Mouse (Mus musculus): ENCODE measurements around the gene Gm20850.
"Not testable (repeated sequence)": the region's sequence is repeated elsewhere in the genome, so short reads cannot be mapped to it uniquely, and the experiment has no call there.

The Gm20850 gene

DNA sequence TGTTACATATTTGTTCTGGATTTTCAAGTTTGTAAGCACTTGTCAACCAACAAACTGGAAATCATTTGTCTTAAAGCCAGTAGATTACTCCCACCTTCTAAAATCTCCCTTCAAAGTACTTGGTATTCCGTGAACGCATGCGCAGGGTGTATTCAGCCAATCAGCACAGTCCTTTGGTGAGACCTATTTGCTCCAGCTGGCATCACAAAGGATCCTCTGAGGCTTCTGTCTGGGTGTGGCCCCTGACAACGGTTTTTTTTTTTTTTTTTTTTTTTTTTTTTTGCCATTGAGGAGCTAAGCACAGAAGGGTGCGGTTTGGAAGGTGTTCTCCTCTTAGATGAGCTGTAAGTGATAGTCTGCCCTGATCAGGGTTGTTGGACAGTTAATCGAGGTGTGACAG, at the start of gene Gm20850:
Gm20850 (plus strand) TSS at position 301 of the 400 bp plus-strand sequence.
- DNase-seq (ENCODE audit: low spot score) = not testable (repeated sequence)
